Mouse (Mus musculus) layer of hippocampus, adult 18-20 months (tissue): ENCODE data around the gene 2410137M14Rik. TPM values are rescaled to one million over a fixed set of nuclear protein-coding genes. Genes with fewer than 3 reads are reported as not detected.
"Not testable (repeated sequence)": the region's sequence is repeated elsewhere in the genome, so short reads cannot be mapped to it uniquely, and the experiment has no call there.

Source experiments
- DNase-seq, 2 experiments: peaks; one replicate each; pipeline ENCODE4 v3.0.0; 2022; ENCODE audit warnings: low spot score in 2 of 2
- long read RNA-seq: library from polyadenylated mRNA; stranded (forward); transcript quantifications from one replicate; pipeline ENCODE4 v2.0.0, GENCODE M21; 2021
- total RNA-seq, 2 experiments: library from RNA; stranded (reverse); gene quantifications; 2 replicates each; pipeline ENCODE4 v1.2.3; 2021

The 2410137M14Rik gene
- not detected for total RNA-seq
- long read RNA-seq = 0 reads

DNA sequence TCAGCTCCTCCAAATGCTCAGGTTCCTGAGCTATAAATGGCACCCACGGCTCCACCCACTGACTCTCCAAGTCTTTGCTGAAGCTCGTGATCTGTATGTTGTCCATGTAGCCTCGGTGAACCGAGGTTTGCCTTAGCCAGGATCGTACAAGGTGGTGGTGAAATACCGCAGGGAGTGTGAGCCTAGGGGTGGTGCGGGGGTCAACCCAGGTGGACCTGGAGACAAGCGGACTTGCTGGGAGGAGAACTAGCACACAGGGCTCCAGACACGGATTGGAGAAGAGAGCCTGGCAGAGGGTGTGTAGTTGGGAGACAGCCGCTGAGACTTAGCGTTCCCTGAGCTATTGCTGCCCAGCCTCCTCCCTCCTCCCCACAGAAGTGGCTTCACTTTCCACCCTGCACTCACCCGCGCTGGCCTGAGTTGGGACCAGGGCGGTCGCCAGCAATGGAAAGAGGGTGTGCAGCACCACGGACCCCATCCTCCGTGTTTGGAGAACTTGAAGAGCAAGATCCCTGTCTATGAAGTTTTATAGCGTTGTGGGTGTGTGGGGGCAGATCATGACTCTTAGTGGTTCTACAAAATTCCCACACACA is at the start of gene 2410137M14Rik:
Gene 2410137M14Rik (minus strand): TSS at position 17 of the 593 bp plus-strand sequence.
- peak; percentile 15 to 38 for DNase-seq

DNA sequence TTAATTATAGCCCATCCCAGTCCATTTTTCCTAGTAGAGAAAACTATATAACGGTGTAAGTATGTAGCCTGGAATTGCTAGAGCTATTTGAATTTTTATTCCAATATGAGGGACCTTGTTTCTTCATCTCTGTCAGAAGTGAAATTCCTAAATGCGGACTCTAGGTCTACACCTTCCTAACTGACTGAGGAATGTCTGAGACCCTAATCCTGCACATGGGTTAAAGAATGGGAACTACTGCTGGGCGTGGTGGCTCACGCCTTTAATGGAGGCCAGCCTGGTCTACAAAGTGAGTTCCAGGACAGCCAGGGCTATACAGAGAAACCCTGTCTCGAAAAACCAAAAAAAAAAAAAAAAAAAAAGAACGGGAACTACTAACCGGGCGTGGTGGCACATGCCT is 48.1 kb upstream of the 2410137M14Rik start:
- no peak for DNase-seq

DNA sequence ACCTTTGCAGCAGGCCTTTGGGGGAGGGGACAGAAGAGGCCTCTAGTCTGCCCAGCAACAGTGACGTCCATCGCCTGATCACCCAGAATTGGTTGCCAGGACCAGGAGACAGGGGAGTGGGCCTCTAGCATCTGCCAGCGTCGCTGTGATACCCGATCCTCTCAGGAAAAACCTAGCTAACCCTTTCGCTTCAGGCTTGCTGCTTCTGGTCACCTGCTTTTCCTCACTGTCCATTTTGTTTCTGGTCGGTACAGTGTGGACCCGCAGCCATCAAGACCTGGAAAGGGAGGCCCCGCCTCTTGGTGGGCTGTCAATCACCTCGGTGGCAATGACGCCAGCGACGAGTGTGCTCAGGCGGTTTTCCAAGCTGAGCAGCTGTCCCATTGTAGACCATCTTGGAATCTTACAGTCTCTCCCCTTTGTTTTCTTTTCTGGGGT is 47.7 kb upstream of the 2410137M14Rik start:
- peak; percentile 92 to 98 for DNase-seq

DNA sequence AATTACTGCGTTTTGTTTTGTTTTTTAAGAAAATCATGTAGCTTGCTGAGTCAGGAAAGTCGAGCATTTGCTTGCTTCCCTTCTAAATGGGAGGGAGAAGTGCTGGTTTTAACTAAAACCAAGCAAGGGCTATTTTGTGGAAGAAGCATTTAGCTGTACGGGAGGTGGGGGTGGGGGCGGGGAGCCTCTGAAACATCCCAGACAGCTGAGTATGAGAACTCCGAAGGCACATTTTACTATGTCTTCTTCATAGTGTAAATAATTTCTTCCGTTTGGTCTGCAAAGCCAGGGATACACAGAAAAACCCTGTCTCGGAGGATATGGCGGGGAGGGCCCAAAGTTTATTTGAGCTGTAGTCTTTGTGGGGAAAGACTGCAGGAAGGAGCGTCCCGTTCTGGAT is 47.2 kb upstream of the 2410137M14Rik start:
- no peak for DNase-seq

DNA sequence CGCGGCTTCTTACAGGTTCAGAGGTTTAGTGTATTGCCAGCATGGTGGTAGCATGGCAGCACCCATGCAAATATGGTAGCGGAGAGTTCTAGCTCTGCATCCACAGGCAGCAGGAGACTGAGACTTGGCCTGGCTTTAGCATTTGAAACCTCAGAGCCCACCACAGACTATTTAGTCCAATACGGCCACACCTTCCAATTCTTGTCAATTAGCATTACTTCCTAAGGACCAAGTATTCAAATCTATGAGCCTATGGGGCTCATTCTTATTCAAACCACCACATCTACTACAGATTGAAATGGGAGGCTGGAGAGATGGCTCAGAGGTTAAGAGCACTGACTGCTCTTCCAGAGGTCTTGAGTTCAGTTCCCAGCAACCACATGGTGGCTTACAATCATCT is 46.4 kb upstream of the 2410137M14Rik start:
- DNase-seq = no peak

DNA sequence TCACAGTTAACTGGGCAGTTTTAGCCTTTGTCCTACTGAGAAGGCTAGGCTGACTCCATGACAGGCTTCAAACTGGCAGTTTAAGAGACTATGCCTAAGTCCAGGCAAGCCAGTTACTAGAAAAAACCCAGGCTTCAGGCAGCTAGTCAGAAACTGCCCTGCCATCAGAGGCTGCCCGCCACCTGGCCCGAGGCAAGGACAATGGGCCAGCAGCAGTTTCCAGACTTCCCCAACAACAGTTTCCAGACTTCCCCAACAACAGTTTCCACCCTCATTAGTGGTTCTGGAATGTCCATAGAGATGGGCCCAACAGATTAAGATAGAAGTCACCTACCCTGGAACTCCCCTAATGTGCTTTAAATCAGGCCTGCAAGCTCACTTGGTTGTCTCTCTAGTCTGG is 45.4 kb upstream of the 2410137M14Rik start:
- no peak for DNase-seq

DNA sequence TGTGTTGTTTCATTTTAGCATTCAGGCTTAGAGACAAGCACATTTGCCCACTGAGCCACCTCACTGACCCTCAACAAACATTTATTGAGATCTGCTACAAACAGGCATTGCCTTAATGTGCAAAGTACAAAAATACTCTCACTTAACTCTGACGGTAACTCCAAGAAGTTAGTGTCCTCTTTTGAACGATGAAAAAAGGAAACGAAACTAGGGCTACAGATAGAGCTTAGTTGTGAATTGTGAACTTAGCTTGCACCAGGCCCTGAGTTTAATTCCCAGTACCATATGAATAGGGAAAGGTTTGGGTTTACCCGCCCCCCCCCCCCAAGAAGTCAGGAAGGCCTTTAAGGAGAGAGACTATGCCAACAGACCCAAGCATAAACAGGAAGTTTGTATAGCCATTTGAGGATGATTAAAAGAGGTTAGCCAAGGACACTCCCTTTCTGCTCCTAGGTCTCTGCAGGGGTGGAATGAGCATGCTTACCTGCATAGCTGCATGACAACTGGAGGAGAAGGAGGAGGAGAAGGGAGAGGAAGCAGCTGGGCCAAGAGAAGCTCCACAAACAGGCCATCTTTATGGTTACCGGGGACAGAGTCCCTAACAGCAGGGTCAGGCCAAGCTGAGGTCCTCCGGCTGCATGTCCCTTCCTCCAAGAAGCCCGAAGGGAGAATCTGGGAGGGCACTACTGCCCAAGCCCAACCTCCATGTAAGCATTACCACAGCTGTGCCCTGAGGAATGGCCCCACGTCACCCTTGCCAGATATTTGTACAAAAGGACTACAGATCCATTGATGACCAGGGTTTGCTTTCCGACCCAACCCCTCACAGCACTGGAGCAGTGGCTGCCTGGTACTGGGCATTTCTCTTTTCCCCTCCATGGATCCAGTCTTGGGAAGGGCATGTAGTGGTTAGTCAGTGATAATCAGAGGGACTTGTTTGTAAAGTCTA is 41.9 kb upstream of the 2410137M14Rik start, which contains the start of gene Mog:
Gene Mog (minus strand): TSS at position 771 of the 949 bp plus-strand sequence.
- DNase-seq = peak in 1 of 2 experiments; percentile 51

DNA sequence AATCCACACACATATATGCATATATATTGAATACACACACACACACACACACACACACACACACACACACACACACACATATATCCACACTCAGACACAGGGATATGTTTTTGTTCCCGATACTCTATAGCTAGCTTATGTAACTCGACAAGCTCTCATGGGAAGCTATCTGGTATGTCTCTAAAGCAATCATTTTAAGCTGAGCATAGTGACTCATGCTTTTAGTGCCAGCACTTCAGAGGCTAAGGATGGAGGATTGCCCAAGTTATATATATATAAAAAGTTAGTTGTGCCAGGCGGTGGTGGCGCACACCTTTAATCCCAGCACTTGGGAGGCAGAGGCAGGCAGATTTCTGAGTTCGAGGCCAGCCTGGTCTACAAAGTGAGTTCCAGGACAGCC is 38.2 kb upstream of the 2410137M14Rik start:
- DNase-seq = not testable (repeated sequence)

DNA sequence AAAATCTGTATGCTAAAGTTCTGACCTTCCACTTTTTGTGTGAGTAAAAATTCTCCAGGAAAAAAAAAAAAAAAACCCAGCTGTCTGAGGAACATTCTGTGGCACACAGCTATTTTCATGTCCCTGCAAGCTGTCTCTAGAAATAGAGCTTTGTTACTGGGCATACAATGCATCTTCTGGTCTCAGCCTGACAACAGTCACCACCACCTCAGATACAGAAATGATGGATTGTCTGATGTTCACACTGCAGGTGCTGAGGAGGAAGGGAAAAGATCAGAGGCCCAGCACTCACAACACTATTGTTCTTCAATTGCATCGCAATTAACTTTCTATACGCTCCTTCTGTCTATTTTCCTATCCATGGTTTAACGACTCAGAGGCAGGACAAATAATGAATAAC is 37.3 kb upstream of the 2410137M14Rik start:
- peak in 1 of 2 experiments; percentile 53 for DNase-seq

DNA sequence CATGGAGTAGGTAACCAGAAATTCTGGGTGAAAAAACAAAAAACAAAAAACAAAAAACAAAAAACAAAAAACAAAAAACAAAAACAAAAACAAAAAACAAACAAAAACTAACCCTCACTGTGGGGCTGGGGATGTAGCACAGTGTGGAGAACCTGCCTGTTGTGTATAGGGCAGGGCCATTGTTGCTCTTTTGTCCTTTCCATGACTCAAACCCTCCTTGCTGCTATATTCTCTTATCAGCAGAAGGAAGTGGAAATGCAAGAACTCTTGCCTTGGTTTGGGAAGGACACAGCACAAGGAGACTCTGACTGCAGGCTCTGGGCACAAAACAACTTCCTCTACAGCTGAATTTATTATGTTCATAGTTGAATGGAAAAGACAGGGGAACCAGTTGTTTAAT is 35.3 kb upstream of the 2410137M14Rik start:
- no peak for DNase-seq

DNA sequence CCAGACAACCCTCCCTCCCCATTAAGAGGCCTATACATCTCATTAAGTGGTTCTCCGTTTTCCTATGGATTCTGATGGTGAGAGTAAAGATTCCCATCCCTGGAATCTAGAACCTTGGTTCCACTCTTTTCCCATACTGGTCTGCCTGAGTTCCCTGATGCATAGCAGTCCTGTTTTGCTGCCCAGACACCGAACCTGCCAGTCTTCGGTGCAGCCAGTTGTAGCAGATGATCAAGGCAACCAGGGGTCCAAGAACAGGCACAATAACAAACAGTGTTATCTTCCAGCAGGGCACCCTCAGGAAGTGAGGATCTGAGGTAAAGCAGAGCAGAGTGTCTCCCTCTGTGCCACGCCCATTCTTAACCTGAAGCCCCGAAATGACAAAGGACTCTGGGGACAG is 31.1 kb upstream of the 2410137M14Rik start:
- DNase-seq = no peak

DNA sequence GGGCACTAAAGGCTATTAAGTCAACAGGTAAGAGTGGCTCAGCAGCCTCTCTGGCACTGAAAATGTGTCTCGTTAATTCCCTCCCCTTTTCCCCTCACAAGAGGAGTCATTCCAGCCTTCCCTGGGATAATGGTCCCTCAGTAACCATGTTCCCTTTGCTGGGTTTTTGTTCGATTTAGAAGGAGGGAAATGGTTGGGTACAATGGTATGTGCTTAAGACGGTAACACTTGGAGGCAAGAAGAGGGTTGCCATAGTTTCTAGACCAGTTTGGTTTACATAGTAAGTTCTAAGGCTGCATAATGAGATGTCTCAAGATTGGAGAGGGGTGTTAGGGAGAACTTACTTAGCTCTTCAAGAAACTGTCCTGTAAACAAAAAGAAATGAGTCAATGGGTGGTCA is 30.7 kb upstream of the 2410137M14Rik start:
- no peak for DNase-seq

DNA sequence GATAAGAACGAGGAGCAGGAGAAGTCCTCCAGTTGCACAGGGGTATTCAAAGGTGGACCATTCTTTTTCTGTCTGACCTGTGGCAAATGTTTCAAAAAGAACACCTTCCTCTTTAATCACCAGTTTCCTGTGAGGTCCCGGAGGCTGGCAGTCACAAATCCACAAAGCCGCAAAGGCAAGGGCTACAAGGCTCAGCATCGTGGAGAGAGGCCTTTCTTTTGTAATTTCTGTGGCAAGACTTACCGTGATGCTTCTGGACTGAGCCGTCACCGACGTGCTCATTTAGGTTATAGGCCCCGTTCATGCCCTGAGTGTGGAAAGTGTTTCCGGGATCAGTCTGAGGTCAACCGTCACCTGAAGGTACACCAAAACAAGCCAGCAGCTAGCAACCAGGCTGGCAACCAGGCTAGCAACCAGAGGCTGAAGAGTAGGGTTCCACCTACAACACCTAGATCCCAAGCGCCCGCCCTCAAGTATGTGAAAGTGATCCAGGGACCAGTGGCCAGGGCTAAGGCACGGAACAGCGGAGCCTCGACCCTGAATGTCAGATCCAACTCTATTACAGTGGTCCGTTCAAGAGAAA is 28.5 kb upstream of the 2410137M14Rik start:
- DNase-seq = no peak

DNA sequence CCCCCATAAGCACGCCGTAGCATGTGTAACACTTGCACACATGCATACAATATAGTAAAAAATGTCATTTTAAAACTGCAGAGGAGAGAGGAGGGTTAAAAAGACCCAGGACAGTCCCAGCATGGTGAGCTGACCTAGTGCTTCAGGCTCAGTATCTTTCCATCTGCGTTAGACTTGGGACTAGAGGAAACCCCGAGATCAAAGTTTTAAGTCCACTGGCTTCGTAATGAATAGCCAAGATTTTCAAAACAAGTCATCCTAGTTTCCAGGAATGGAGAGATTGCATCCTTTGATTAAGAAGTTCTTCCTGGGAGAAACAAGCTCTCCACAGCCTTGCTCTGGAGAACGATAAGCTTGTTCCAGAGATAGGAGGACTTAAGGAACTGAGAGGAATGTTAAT is 27.1 kb upstream of the 2410137M14Rik start:
- no peak for DNase-seq

DNA sequence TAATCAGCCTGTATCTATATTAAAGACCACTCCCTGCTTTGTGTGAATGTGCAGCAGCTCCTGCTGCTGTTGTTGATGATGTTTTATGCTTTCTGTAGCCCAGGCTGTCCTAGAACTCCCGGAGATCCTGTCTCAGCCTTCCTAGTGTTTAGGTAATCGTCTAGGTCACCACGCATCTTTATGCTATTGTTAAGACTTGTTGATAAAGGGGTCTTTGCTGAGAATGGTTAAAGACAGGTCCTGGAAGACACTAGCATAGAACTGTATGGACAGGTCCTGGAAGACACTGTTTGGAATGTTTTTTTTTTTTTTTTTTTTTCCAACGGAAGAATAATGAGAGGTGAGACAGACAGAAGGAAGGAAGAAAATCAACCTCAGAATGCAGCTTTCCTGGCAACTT is 22.3 kb upstream of the 2410137M14Rik start:
- DNase-seq = no peak

DNA sequence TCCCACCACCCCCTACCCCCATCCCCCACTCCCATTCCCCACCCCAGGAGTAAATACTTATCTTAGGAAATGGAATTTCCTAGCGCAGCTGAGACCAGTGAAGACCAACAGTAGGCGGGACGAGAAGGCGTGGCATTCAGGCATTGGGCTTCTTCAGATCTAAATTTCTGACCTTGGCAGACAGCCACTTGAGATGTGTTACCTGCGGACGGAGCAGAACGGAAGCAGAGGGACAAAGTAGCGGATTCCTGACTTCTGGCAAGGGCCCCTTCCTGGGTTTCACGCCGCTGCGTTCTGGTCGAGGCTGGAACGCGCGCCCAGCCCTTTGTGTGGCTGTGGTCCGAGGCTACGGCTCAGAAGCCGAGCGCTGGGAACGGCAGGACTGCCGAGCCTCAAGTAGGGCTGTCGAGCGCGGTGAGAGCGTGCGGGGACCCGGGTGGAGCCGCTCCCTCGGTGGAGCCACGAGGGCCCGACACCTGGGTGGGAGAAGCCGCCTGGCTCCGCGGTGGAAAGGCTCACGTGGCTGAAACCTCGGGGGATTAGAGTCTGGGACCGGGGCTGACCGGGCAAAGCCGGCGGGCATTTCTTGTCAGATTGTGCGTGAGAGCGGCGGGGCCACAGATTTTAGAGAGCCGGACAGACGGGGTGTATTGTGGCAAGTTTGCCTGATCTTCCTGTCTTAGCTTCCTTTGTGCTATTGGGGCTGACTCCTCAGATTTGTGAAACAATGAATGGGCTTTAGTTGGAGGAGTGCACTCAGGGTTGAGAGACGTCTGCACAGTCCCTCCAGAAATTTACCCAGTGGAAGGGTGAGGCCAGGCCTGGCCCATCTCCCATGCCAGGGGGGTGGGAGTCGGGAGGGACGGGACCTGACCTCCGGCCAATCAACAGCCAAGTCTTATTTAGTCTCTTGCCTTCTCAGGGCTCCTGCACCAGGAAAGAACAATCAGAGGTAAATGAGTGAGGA is 21.6 kb upstream of the 2410137M14Rik start:
- DNase-seq = no peak

DNA sequence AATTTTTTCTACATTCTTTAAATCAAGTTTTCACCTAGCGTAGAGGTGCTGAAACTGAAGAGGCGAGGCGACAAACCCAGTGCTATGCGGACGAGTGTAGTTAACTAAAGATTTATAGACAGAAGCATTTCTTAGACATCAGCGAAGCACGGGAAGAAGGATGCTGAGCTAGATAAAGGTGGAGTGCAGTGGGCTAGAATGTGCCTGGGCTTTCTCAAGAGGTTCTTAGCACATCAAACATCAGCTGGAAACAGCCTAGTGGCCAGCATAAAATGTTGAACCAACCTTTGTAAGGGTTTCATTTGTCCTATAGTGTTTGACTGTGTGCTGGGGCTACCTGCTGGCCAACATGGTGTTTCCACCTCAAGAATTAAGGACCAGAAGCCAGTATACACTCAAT is 19.8 kb upstream of the 2410137M14Rik start, which contains the start of gene Zfp57:
Gene Zfp57 (plus strand): TSS at position 301 of the 400 bp plus-strand sequence.
- no peak for DNase-seq

DNA sequence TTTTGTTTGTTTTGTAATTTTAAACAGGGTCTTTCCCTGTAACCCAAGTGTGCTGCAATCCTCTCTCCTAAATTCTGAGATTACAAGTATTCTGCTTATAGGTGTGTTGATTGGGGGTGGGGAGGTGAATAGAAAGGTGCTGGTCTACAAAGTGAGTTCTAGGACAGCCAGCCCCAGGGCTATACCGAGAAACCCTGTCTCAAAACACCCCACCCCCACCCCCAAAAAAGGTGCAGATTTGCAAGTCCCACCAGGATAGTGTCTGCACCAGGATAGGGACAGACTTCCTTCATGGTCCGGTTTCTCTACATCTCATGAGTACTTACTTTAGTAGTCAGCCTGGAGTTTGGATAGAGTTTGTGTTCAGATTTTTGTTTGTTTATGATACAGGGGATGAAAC is 17.4 kb upstream of the 2410137M14Rik start:
- no peak for DNase-seq

DNA sequence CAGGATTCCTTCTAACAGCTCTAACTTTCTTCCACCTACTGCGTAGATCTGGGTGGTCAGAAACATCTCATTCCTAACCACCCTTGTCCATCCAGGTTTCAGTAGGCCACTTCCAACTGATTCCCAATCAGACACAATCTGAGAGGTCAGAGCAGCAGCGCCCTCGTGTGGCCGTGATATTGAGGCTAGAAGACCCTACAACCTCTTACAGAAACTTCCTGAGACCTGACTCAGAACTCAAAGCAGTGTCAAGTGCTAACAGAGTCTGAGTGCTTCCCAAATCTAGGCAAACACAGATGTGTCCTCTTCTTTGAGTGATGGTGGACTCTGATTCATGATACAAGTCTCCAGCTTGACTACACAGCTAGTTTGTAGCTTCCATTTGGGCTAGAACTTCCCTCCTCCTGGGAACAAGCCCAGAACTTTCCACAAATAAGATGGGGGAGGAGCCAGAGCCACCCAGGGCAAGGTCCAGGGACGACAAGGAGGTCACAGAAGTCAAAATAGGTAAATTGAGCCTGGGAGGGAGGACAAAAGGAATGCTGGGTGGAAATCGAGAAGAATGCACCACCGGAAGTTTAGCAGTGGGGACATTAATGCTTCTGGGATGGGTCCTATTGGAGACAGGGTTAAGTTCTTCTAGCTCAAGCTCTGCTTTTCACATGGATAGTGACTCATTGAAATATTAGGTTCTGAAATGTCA is 16.1 kb upstream of the 2410137M14Rik start:
- peak; percentile 45 to 84 for DNase-seq

DNA sequence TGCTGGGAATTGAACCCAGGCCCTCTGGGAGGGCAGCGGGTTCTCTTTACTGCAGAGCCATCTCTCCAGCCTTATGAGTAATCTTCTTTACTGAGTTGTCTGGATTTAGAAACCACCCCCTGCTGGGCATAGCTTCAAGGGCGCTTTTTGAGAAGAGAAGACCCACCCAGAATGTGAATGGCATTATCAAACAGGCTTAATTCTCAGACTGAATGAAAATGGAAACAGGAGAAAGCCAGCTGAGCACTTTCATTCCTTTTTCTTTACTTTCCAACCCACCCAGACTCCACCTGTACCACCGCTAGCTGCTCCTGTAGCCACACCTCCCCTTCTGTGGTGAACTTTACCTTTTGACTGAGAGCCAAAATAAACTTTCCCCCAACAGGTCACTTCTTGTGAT is 14.4 kb upstream of the 2410137M14Rik start:
- no peak for DNase-seq
